Mouse (Mus musculus): ENCODE data around the gene Olfr1505. TPM values are rescaled to one million over a fixed set of nuclear protein-coding genes. Genes with fewer than 3 reads are reported as not detected.

Gene Olfr1505
- not detected in 2 replicates for polyA plus RNA-seq (2015; fragmentation: Nextera tagmentation; extraction: Ambion mirVana)

DNA sequence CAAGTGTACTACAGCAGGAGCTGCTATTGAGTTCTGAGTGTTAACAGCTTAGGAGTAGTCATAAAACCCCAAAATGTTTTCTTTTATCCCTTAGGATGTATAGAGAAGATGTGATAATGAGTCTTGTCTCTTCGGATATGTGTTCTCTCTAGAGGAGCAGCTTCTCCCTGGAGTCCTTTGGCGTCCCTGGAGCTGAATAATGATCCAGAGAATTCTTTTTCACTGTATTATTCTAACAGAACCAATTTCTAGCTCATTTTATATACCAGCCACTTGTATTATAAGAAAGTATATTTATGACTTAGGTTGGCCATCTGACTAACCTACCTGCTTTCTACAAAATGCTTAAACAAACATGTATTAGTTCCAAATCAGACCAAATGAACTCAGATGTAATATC lies at the start of gene Olfr1505:
Gene Olfr1505, plus strand, starts transcription at position 301 of the 400 bp plus-strand sequence.
- Histone ChIP-seq H3K36me3 (no peaks in the 10 kb centered on the region), H3K4me1 (no peaks in the 10 kb centered on the region), H3K9me3 (no peaks in the 10 kb centered on the region), H3K9ac (replicated peaks) (no peak within 1 kb of the TSS), H3K4me2 (replicated peaks) (no peak within 1 kb of the TSS), H3K4me3 (no peak within 1 kb of the TSS), H3K27ac (replicated peaks) (no peak within 1 kb of the TSS), H3K27me3 (no peaks in the 10 kb centered on the region)
- WGBS: 81% methylated on average over 2 of the region's 2 CpGs
- no peak for ATAC-seq (replicated peaks)

DNA sequence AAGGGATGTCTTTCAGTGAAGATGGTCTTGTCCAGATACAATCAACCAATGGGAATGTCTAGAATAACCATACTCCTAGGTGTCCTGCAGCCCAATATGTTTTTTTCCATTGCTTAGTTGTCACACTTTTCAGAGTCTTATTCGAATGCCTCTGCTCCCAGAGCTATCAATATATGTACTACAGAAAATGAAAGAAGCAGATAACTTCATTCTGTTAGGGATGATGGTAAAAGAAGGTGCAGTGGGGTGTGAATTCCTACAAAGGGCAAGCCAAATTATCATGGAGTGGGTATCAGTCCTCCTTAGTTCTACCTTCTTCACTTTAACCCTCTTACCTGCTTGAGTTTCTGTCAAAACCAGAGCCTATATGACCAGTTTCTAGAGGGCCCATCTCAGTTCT lies 15.5 kb upstream of the Olfr1505 start, which contains the start of gene Olfr1504:
Gene Olfr1504, minus strand, starts transcription at position 101 of the 400 bp plus-strand sequence.
- Histone ChIP-seq H3K4me3 (no peak within 1 kb of the TSS), H3K36me3 (no peaks in the 10 kb centered on the region), H3K4me2 (replicated peaks) (no peak within 1 kb of the TSS), H3K27ac (replicated peaks) (no peak within 1 kb of the TSS), H3K9me3 (no peaks in the 10 kb centered on the region), H3K9ac (replicated peaks) (no peak within 1 kb of the TSS), H3K4me1 (no peaks in the 10 kb centered on the region), H3K27me3 (no peaks in the 10 kb centered on the region)
- WGBS: 73% methylated on average over 1 of the region's 1 CpGs
- ATAC-seq (replicated peaks): no peak

Other genes starting within 250 kb of the Olfr1505 start
- gene Olfr1491, start 216.3 kb upstream of the Olfr1505 start, polyA plus RNA-seq (2015; fragmentation: Nextera tagmentation; extraction: Ambion mirVana): not detected in 2 replicates
- not detected in 2 replicates for gene Olfr1493-ps1, start 190.3 kb upstream of the Olfr1505 start, polyA plus RNA-seq (2015; fragmentation: Nextera tagmentation; extraction: Ambion mirVana)
- not detected in 2 replicates for gene Olfr1494, start 173.8 kb upstream of the Olfr1505 start, polyA plus RNA-seq (2015; fragmentation: Nextera tagmentation; extraction: Ambion mirVana)
- gene Olfr1495, start 148.9 kb upstream of the Olfr1505 start, polyA plus RNA-seq (2015; fragmentation: Nextera tagmentation; extraction: Ambion mirVana): not detected in 2 replicates
- not detected in 2 replicates for gene Olfr1496, start 135.7 kb upstream of the Olfr1505 start, polyA plus RNA-seq (2015; fragmentation: Nextera tagmentation; extraction: Ambion mirVana)
- not detected in 2 replicates for gene Olfr1497, start 115.3 kb upstream of the Olfr1505 start, polyA plus RNA-seq (2015; fragmentation: Nextera tagmentation; extraction: Ambion mirVana)
- not detected in 2 replicates for gene Olfr1499, start 94.1 kb upstream of the Olfr1505 start, polyA plus RNA-seq (2015; fragmentation: Nextera tagmentation; extraction: Ambion mirVana)
- not detected in 2 replicates for gene Olfr1500, start 83.0 kb upstream of the Olfr1505 start, polyA plus RNA-seq (2015; fragmentation: Nextera tagmentation; extraction: Ambion mirVana)
- not detected in 2 replicates for gene Olfr1501, start 62.8 kb upstream of the Olfr1505 start, polyA plus RNA-seq (2015; fragmentation: Nextera tagmentation; extraction: Ambion mirVana)
- gene Olfr1502, start 51.7 kb upstream of the Olfr1505 start, polyA plus RNA-seq (2015; fragmentation: Nextera tagmentation; extraction: Ambion mirVana): not detected in 2 replicates
- not detected in 2 replicates for gene Olfr1504, start 15.6 kb upstream of the Olfr1505 start, polyA plus RNA-seq (2015; fragmentation: Nextera tagmentation; extraction: Ambion mirVana)